Mouse (Mus musculus) testis, adult 2 months (tissue): ENCODE measurements around the gene 4930572O03Rik. TPM values are rescaled to one million over a fixed set of nuclear protein-coding genes. Genes with fewer than 3 reads are reported as not detected.
"Not testable (repeated sequence)": the region's sequence is repeated elsewhere in the genome, so short reads cannot be mapped to it uniquely, and the experiment has no call there.

Source experiments
- H3K27ac ChIP-seq: fragments of 200-500 bp; 2 replicates; pipeline ENCODE4 v1.5.1; 2012; ENCODE audit warnings: low read depth, low read length; ENCODE audit not compliant: control insufficient read depth, insufficient read depth
- H3K27me3 ChIP-seq: fragments of 200-500 bp; 2 replicates; pipeline ENCODE4 v1.6.1; 2012; ENCODE audit warnings: mild to moderate bottlenecking, low read length, moderate library complexity; ENCODE audit not compliant: control insufficient read depth, insufficient read depth
- H3K36me3 ChIP-seq: fragments of 200-500 bp; 2 replicates; pipeline ENCODE4 v1.6.1; 2012; ENCODE audit warnings: mild to moderate bottlenecking, low read length; ENCODE audit not compliant: control insufficient read depth, insufficient read depth
- H3K4me1 ChIP-seq: fragments of 200-500 bp; 2 replicates; pipeline ENCODE4 v1.6.1; 2012; ENCODE audit warnings: low read length; ENCODE audit not compliant: control insufficient read depth, insufficient read depth
- H3K4me3 ChIP-seq: fragments of 200-500 bp; 2 replicates; pipeline ENCODE4 v1.5.1; 2012; ENCODE audit warnings: low read depth, mild to moderate bottlenecking, low read length, moderate library complexity, mixed read lengths; ENCODE audit not compliant: control insufficient read depth
- polyA plus RNA-seq: library from polyadenylated mRNA; depleted of rRNA; stranded (reverse); fragments of >200 nt; gene quantifications from 2 replicates; pipeline ENCODE4 v1.2.3, GENCODE M21; 2012; rRNA removed

Gene 4930572O03Rik
- polyA plus RNA-seq, 1 experiment = 1.0 TPM

- not testable (repeated sequence) for H3K27me3 ChIP-seq, H3K4me1 ChIP-seq, H3K36me3 ChIP-seq, H3K4me3 ChIP-seq, H3K27ac ChIP-seq
These were observed 50.2 kb downstream of the 4930572O03Rik start for GRCm38 (mm10) chr5:15606677-15607076.

DNA sequence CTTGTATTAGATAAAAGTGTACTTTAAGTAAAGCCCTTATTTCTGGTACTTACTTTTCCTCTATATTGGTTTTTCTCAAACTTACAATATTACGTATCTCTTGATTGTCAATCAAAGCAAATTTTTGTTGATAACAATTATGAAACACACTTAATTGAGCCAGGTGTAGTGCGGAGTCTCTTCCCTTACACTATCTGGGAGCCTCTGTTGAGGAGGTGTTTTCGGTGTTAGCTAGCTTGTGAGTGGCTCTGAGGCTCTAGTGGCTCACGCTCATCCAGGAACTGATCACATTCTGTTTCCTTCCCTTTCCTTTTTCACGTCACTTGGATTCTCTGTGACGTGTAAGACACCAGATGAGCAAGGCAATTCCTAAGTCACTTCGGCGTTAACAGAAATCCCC lies 53.3 kb downstream of the 4930572O03Rik start:
- not testable (repeated sequence) for H3K4me3 ChIP-seq, H3K27ac ChIP-seq, H3K36me3 ChIP-seq, H3K27me3 ChIP-seq, H3K4me1 ChIP-seq

DNA sequence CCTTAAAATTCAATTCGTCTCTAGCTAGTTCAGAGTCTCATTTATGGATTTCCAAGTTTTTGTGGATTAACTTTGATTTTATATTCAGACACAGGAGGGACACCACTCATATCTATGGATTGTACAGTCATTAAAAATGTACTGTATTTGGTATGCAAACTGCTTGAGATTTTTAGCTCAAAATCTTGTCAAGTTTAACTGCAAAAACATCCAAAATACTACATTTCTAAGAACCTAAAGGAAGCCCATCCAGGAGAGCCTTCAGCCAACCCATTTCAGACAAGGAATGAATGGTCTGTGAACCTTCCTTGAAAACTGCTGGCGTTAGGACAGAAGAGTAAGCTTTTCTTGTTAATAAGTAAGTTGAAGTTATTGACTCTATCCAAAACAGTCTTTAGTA lies 53.9 kb downstream of the 4930572O03Rik start:
- not testable (repeated sequence) for H3K27ac ChIP-seq, H3K4me1 ChIP-seq, H3K36me3 ChIP-seq, H3K27me3 ChIP-seq, H3K4me3 ChIP-seq

GRCm38 (mm10) chr5:15602424-15602947 lies 54.4 kb downstream of the 4930572O03Rik start:
- H3K36me3 ChIP-seq, H3K4me3 ChIP-seq, H3K4me1 ChIP-seq, H3K27me3 ChIP-seq, H3K27ac ChIP-seq: not testable (repeated sequence)

Other genes with a start within 250 kb of the 4930572O03Rik start
- 9.8 and 15.2 TPM in 2 replicates for gene Gm21149, start 180.5 kb downstream of the 4930572O03Rik start, polyA plus RNA-seq
- 3.3 and 5.0 TPM in 2 replicates for gene Gm21190, start 127.8 kb downstream of the 4930572O03Rik start, polyA plus RNA-seq
- gene Gm21083, start 79.7 kb downstream of the 4930572O03Rik start, polyA plus RNA-seq = 5.2 and 7.5 TPM in 2 replicates
- 0.93 and 1.6 TPM in 2 replicates for gene Speer4d, start 38.0 kb downstream of the 4930572O03Rik start, polyA plus RNA-seq
- gene Speer4c, start 57.2 kb upstream of the 4930572O03Rik start, polyA plus RNA-seq = 6.5 and 9.7 TPM in 2 replicates